Mouse (Mus musculus) c-Kit-positive CD71-positive TER-119-positive erythroid progenitor cells, embryonic 14.5 days (primary cell): ENCODE data around the gene Slc39a9.

Source experiments
- DNase-seq: peaks from one replicate; pipeline ENCODE4 v3.0.0-alpha.2; 2013; ENCODE audit warnings: low spot score

Gene Slc39a9

GRCm38 (mm10) chr12:80719141-80719540, 75.5 kb downstream of the Slc39a9 start:
- no peak for DNase-seq

DNA sequence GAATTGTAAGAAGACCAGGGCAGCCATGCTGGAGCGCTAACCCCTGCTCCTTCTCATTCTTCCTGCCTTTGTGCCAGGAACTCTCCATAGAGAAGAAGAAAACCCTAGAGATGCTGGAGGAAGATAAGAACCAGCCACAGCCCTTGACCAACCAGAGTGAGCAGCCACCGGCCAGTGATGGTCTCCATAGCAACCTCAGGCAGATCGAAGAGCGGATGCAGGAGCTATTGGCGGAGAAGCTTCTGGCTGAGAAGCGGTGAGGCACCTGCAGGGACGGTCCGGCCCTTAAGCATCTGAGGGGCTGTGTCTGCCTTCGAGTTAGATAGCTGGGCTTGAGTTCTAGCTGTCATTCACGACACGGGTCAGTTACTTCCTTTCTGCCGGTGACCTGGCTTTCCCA, 76.8 kb downstream of the Slc39a9 start:
- DNase-seq: no peak

DNA sequence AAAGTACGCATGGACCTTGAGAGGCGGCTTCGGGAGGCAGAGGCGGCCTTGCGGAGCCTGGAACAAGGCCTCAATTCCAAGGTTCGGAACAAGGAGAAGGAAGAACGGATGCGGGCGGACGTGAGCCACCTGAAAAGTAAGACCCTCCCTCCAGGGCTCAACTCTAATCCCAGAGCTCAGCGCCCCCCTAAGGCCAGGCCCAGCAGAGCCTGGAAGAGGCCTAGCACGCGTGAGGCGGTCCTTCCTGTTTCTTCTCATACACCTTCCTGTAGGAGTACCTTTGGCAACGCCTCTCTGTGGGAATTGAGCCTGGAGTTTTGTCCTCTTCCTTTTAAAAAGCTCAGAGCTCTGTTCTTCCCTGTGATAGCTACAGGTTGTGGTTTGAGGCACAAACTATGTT, 77.8 kb downstream of the Slc39a9 start:
- DNase-seq: no peak

DNA sequence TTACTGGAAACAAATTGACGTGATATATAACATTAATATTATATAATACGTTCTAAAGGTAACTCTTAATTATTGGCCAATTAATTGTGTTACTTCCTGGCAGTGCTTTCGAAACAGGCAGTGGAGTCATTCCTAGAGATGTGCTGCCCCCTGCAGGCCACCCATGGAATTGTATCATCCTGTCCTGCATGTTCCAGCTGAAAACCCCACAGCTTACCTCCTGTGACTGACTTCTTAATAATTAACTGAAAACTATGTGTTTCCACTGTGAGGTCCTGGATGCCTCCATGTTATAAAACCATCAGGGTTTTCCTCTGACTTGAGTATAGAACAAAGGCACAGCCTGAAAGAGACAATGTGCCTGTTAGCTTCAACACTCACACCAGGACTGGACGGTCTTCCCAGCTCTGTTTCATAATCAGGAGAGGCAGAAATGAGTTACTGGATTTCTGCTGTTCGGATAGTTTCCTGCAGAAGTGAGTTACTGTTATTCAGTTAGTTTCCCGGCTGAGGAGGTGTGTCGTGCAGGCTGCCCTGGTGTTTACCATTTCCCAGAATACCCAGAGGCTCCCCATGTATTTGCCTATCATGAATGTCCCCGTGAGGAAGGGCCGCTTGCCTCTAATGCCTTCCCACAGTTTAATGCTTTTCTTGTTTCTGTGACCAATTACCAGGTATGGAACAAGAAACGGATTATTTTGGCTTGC, 81.3 kb downstream of the Slc39a9 start:
- peak; percentile 76 for DNase-seq

- no peak for DNase-seq
Observed at GRCm38 (mm10) chr12:80728207-80728606, 84.5 kb downstream of the Slc39a9 start.

- no peak for DNase-seq
Observed at GRCm38 (mm10) chr12:80728814-80729213, 85.1 kb downstream of the Slc39a9 start.

DNA sequence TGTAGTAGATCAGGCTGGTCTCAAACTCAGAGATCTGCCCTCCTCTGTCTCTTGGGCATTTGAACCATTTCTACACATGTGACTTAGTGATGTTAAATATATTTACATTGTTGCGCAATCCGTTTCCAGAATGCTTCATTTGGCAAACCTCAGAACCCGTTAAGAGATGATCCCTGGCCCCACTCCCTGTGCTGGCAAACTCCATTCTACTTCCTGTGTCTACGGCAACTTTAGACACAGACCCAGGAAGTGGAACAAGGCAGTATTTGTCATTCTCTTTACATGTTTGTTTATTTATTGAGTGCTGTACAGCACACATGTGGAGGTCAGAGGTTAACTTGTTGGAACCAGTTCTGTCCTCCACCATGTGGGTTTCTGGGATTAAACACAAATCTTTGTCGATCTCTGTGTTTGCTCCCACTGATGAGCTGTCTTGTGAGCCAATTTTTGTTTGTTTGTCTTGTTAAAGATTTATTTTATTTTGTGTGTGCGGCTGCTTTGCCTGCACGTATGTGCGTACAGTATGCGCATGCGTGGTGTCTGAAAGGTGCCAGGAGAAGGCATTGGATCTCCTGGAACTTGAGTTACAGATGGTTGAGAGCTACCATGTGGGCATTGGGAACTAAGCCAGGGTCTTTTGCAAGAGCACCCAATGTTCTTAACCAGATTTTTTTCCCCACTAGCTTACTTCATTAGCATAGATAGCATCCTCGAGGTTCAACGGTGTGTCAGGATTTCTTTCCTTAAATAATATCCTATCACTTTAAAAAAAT, 86.3 kb downstream of the Slc39a9 start:
- DNase-seq: no peak

DNA sequence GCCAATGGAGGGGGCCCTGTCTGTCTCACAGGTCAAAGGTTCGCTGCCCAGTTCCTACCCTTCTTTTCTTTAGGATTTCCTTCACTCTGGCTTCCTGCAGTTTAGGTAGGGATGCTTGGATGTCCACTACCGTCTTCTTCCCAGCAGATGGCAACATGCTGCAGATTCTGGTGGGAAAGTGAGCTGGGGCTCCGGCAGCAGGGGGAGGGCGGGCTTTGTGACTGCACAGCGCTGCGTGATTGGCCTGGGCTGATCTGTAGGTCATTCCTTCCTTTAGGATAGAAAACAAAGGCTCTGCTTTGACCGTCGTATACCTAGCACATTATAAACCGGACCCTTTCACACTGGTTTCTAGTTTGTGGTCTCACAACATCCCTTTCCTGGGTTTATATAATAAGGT, 86.9 kb downstream of the Slc39a9 start:
- no peak for DNase-seq
